Mouse (Mus musculus) neural tube, embryonic 12.5 days (tissue): ENCODE data around the gene Tesc. TPM values are rescaled to one million over a fixed set of nuclear protein-coding genes. Genes with fewer than 3 reads are reported as not detected.

ENCODE experiments used
- ATAC-seq: fragments of 200-750 bp; cut with Nextera tagmentation; 2 replicates; pipeline ENCODE4 v1.8.0; 2017; ENCODE audit warnings: low read depth, mild to moderate bottlenecking, moderate TSS enrichment, moderate library complexity; ENCODE audit not compliant: low FRiP score
- H3K27ac ChIP-seq: fragments of 300-500 bp; sonication (generic); 2 replicates; pipeline ENCODE4 v1.5.1; 2016
- H3K27me3 ChIP-seq: fragments of 300-500 bp; sonication (generic); replicated peaks from 2 replicates; pipeline ENCODE4 v1.6.1; 2016; ENCODE audit warnings: mild to moderate bottlenecking
- H3K36me3 ChIP-seq: fragments of 300-500 bp; sonication (generic); 2 replicates; pipeline ENCODE4 v1.6.1; 2016; ENCODE audit warnings: mild to moderate bottlenecking
- H3K4me1 ChIP-seq: fragments of 300-500 bp; sonication (generic); 2 replicates; pipeline ENCODE4 v1.6.1; 2016
- H3K4me2 ChIP-seq: fragments of 300-500 bp; sonication (generic); replicated peaks from 2 replicates; pipeline ENCODE4 v1.6.1; 2016; ENCODE audit warnings: mild to moderate bottlenecking
- H3K4me3 ChIP-seq: fragments of 300-500 bp; sonication (generic); 2 replicates; pipeline ENCODE4 v1.5.1; 2016
- H3K9ac ChIP-seq: fragments of 300-500 bp; sonication (generic); 2 replicates; pipeline ENCODE4 v1.6.1; 2016; ENCODE audit warnings: mild to moderate bottlenecking
- H3K9me3 ChIP-seq: fragments of 300-500 bp; sonication (generic); 2 replicates; pipeline ENCODE4 v1.6.1; 2016; ENCODE audit warnings: mild to moderate bottlenecking
- WGBS: fragments of 180-500 bp; shearing (Covaris S2); methylation state at CpG from one replicate; pipeline ENCODE4 v1.1.7; 2016; 5-methylcytosine and 5-hydroxymethylcytosine counted together
- polyA plus RNA-seq: library from polyadenylated mRNA; unstranded; fragments of >200 nt; fragmentation: Nextera tagmentation; extraction: Ambion mirVana; gene quantifications from 2 replicates; pipeline ENCODE4 v1.2.1, GENCODE M21; 2016

Tesc gene
- polyA plus RNA-seq, 1 experiment from 2014 or later = 1.4 TPM

DNA sequence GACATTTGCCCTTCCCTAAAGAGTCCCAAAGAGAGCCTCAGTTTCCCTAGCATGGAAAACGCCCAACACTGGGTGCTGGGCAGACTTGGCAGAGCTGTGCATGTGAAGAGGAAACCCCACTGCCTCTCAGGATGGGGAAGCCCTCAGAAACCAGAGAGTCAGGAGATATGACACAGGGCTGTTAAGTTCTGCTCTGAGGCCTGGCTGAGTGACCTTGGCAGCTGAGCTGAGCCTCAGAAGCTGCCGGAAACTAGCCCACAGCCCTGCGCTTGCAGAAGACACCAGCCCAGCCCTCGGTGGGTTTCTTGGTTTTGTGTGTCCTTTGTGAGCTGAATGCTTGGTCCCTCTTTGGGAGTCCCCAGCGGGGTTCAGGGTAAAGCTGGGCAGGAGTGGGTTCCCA lies 21.4 kb downstream of the Tesc start:
- 83% methylated on average over 5 of the region's 5 CpGs for WGBS
- no peaks in the 10 kb centered on the region for H3K4me1 ChIP-seq
- H3K9ac ChIP-seq = no peak overlapping the region
- no peak overlapping the region for H3K27ac ChIP-seq
- H3K27me3 ChIP-seq = no peaks in the 10 kb centered on the region
- H3K4me2 ChIP-seq = no peak overlapping the region
- no peaks in the 10 kb centered on the region for H3K9me3 ChIP-seq
- no peak overlapping the region for H3K4me3 ChIP-seq
- ATAC-seq = no peak
- no peaks in the 10 kb centered on the region for H3K36me3 ChIP-seq

- Histone ChIP-seq H3K4me1 (no peaks in the 10 kb centered on the region), H3K27me3 (no peaks in the 10 kb centered on the region), H3K9me3 (no peaks in the 10 kb centered on the region), H3K4me2 (no peak overlapping the region), H3K36me3 (no peaks in the 10 kb centered on the region), H3K4me3 (no peak overlapping the region), H3K9ac (no peak overlapping the region), H3K27ac (no peak overlapping the region)
- 83% methylated on average over 4 of the region's 4 CpGs for WGBS
- ATAC-seq = no peak
Observed at GRCm38 (mm10) chr5:118050743-118051142, 23.2 kb downstream of the Tesc start.

- Histone ChIP-seq H3K9me3 (no peaks in the 10 kb centered on the region), H3K27ac (no peak overlapping the region), H3K27me3 (no peaks in the 10 kb centered on the region), H3K36me3 (no peaks in the 10 kb centered on the region), H3K9ac (no peak overlapping the region), H3K4me1 (peaks cover 6% of the 10 kb centered on the region), H3K4me3 (no peak overlapping the region), H3K4me2 (no peak overlapping the region)
- 78% methylated on average over 8 of the region's 8 CpGs for WGBS
- ATAC-seq = no peak
Observed at GRCm38 (mm10) chr5:118051981-118052662, 24.6 kb downstream of the Tesc start.

GRCm38 (mm10) chr5:118053205-118053604 lies 25.7 kb downstream of the Tesc start:
- Histone ChIP-seq H3K9me3 (no peaks in the 10 kb centered on the region), H3K27me3 (no peaks in the 10 kb centered on the region), H3K4me2 (no peak overlapping the region), H3K4me3 (no peak overlapping the region), H3K4me1 (peaks cover 14% of the 10 kb centered on the region), H3K36me3 (no peaks in the 10 kb centered on the region), H3K27ac (no peak overlapping the region), H3K9ac (no peak overlapping the region)
- no peak for ATAC-seq
- WGBS = 91% methylated on average over 2 of the region's 2 CpGs

- Histone ChIP-seq H3K36me3 (no peaks in the 10 kb centered on the region), H3K4me1 (peaks cover 14% of the 10 kb centered on the region), H3K4me3 (no peak overlapping the region), H3K4me2 (no peak overlapping the region), H3K9me3 (no peaks in the 10 kb centered on the region), H3K27ac (no peak overlapping the region), H3K27me3 (no peaks in the 10 kb centered on the region), H3K9ac (no peak overlapping the region)
- WGBS = 54% methylated on average over 8 of the region's 8 CpGs
- ATAC-seq = no peak
Observed at GRCm38 (mm10) chr5:118057508-118058111, 30.1 kb downstream of the Tesc start.

DNA sequence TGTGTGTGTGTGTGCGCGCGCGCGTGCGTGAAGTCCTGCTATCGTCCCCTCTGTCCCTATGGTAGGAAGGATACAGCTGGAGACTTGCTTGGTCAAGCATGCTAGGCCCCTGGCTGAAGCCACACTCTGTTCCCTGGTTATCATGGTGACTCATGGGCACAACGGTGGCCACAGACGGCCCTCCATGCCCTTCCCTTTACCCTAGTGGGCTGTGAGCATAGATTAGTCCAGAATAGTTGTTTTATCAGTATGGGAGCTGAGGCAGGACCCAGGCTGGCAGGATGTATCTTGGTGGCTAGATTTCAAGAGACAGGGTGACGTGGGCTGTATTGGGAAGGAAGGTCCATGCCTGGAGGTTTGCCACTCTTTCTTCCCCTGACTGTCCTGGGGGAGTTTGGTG lies 31.3 kb downstream of the Tesc start:
- Histone ChIP-seq H3K4me2 (no peak overlapping the region), H3K9ac (no peak overlapping the region), H3K9me3 (no peaks in the 10 kb centered on the region), H3K27me3 (no peaks in the 10 kb centered on the region), H3K4me1 (peaks cover 22% of the 10 kb centered on the region), H3K27ac (no peak overlapping the region), H3K4me3 (no peak overlapping the region), H3K36me3 (no peaks in the 10 kb centered on the region)
- WGBS = 90% methylated on average over 10 of the region's 10 CpGs
- ATAC-seq = no peak

- Histone ChIP-seq H3K36me3 (no peaks in the 10 kb centered on the region), H3K9ac (no peak overlapping the region), H3K27me3 (no peaks in the 10 kb centered on the region), H3K4me1 (peaks cover 27% of the 10 kb centered on the region), H3K4me2 (no peak overlapping the region), H3K27ac (no peak overlapping the region), H3K4me3 (no peak overlapping the region), H3K9me3 (no peaks in the 10 kb centered on the region)
- 83% methylated on average over 9 of the region's 9 CpGs for WGBS
- ATAC-seq = no peak
Observed at GRCm38 (mm10) chr5:118059646-118060045, 32.1 kb downstream of the Tesc start.

DNA sequence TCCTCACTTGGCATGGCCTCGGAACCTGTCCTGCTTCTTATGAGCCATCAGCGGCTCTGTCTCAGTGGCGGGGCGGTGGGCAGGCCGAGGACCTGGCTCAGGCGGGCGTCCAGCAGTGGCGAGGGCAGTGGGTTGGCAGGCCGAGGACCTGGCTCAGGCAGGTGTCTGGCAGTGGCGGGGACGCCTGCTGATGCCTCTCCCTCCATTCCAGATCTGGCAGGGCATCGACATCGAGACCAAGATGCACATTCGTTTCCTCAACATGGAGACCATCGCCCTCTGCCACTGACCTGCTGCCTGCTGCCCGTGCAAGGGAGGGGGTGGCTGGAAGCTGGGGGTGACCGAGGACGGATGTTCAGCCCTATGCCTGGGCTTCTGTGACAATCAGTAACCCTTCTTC lies 33.8 kb downstream of the Tesc start:
- WGBS = 96% methylated on average over 18 of the region's 18 CpGs
- ATAC-seq = no peak
- no peak overlapping the region for H3K4me2 ChIP-seq

GRCm38 (mm10) chr5:118063181-118063621 lies 35.7 kb downstream of the Tesc start:
- Histone ChIP-seq H3K4me3 (no peak overlapping the region), H3K9me3 (no peaks in the 10 kb centered on the region), H3K9ac (no peak overlapping the region), H3K4me1 (peaks cover 18% of the 10 kb centered on the region; the same call in 1 of the 2 replicates), H3K36me3 (peaks cover 24% of the 10 kb centered on the region; the same call in 1 of the 2 replicates), H3K4me2 (no peak overlapping the region), H3K27ac (no peak overlapping the region), H3K27me3 (no peaks in the 10 kb centered on the region)
- 79% methylated on average over 8 of the region's 8 CpGs for WGBS
- no peak for ATAC-seq

More for the DNA sequence above, 33.8 kb downstream of the Tesc start:
- Histone ChIP-seq H3K36me3 (peaks cover 12% of the 10 kb centered on the region; the same call in 1 of the 2 replicates), H3K9ac (no peak overlapping the region), H3K4me3 (no peak overlapping the region), H3K27me3 (no peaks in the 10 kb centered on the region), H3K27ac (no peak overlapping the region), H3K9me3 (no peaks in the 10 kb centered on the region), H3K4me1 (peaks cover 32% of the 10 kb centered on the region)

GRCm38 (mm10) chr5:118064284-118064901 lies 36.9 kb downstream of the Tesc start:
- 0 out of 2 replicates have a peak, but pooled peaks have one; percentile 8 for ATAC-seq
- H3K36me3 ChIP-seq = peaks cover 30% of the 10 kb centered on the region; the same call in 1 of the 2 replicates
- H3K27me3 ChIP-seq = no peaks in the 10 kb centered on the region
- 0 out of 2 replicates have a peak overlapping the region, but pooled peaks have one; percentile 3 for H3K9ac ChIP-seq
- H3K4me1 ChIP-seq = peaks cover 20% of the 10 kb centered on the region; the same call in 1 of the 2 replicates
- H3K9me3 ChIP-seq = no peaks in the 10 kb centered on the region
- H3K4me2 ChIP-seq = no peak overlapping the region
- H3K4me3 ChIP-seq = no peak overlapping the region
- H3K27ac ChIP-seq = peak overlapping the region; percentile 32
- WGBS = 50% methylated on average over 10 of the region's 10 CpGs

- no peak for ATAC-seq
- H3K36me3 ChIP-seq = peaks cover 40% of the 10 kb centered on the region
- peaks cover 20% of the 10 kb centered on the region; the same call in 1 of the 2 replicates for H3K4me1 ChIP-seq
- no peak overlapping the region for H3K4me2 ChIP-seq
- H3K27me3 ChIP-seq = no peaks in the 10 kb centered on the region
- H3K9ac ChIP-seq = no peak overlapping the region
- H3K27ac ChIP-seq = no peak overlapping the region
- H3K4me3 ChIP-seq = no peak overlapping the region
- WGBS = 93% methylated on average over 19 of the region's 19 CpGs
- no peaks in the 10 kb centered on the region for H3K9me3 ChIP-seq
Observed at GRCm38 (mm10) chr5:118065516-118066255, 38.1 kb downstream of the Tesc start.

DNA sequence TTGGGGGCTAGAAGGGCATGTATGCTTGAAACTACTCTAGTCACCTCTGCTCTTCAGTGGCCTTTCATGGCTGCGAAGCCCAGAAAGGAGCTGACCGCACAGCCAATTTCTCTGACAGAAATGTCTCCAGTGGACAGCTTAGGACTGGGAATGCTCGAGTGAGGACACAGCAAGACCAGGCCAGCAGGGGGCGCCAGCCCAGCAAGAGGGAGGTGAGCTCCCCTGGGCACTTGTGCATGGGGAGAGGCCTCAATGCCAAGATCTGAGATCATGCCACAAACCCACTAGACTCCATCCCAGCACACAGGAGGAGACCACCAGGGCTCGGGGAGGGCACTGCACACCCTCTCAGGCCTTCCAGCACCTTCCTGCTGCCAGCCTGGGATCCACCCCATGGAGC lies 39.3 kb downstream of the Tesc start:
- 67% methylated on average over 5 of the region's 5 CpGs for WGBS

More for the DNA sequence above, 39.3 kb downstream of the Tesc start:
- Histone ChIP-seq H3K4me2 (no peak overlapping the region), H3K36me3 (peaks cover 41% of the 10 kb centered on the region), H3K4me3 (no peak overlapping the region), H3K27me3 (no peaks in the 10 kb centered on the region), H3K27ac (no peak overlapping the region), H3K9me3 (no peaks in the 10 kb centered on the region), H3K4me1 (peaks cover 20% of the 10 kb centered on the region; the same call in 1 of the 2 replicates), H3K9ac (no peak overlapping the region)
- ATAC-seq = no peak
